Mouse (Mus musculus) kidney, postnatal 0 days (tissue): ENCODE data around the gene Dop1b. TPM values are rescaled to one million over a fixed set of nuclear protein-coding genes. Genes with fewer than 3 reads are reported as not detected.
"Not testable (repeated sequence)": the region's sequence is repeated elsewhere in the genome, so short reads cannot be mapped to it uniquely, and the experiment has no call there.

ENCODE experiments used
- ATAC-seq: fragments of 200-750 bp; cut with Nextera tagmentation; replicated peaks from 2 replicates; pipeline ENCODE4 v1.8.0; 2017; ENCODE audit warnings: low read depth, moderate number of reproducible peaks, moderate TSS enrichment, moderate library complexity; ENCODE audit not compliant: low FRiP score
- DNase-seq: peaks from one replicate; pipeline ENCODE4 v3.0.0-alpha.2; 2016; ENCODE audit warnings: low spot score
- H3K27ac ChIP-seq: fragments of 300-500 bp; sonication (generic); 2 replicates; pipeline ENCODE4 v1.5.1; 2014; ENCODE audit warnings: mild to moderate bottlenecking
- H3K27me3 ChIP-seq: fragments of 300-500 bp; sonication (generic); 2 replicates; pipeline ENCODE4 v1.6.1; 2014; ENCODE audit warnings: low read length, mixed read lengths; ENCODE audit not compliant: insufficient read depth
- H3K36me3 ChIP-seq: fragments of 300-500 bp; sonication (generic); 2 replicates; pipeline ENCODE4 v1.6.1; 2014; ENCODE audit warnings: low read length, mixed read lengths; ENCODE audit not compliant: insufficient read depth
- H3K4me1 ChIP-seq: fragments of 300-500 bp; sonication (generic); replicated peaks from 2 replicates; pipeline ENCODE4 v1.6.1; 2014; ENCODE audit warnings: antibody characterized with exemption, low read length, mixed read lengths; ENCODE audit not compliant: insufficient read depth
- H3K4me2 ChIP-seq: fragments of 300-500 bp; sonication (generic); 2 replicates; pipeline ENCODE4 v1.6.1; 2014; ENCODE audit warnings: mild to moderate bottlenecking, low read length, moderate library complexity, mixed read lengths
- H3K4me3 ChIP-seq: fragments of 300-500 bp; sonication (generic); replicated peaks from 2 replicates; pipeline ENCODE4 v1.5.1; 2014; ENCODE audit warnings: low read depth, low read length
- H3K9ac ChIP-seq: fragments of 300-500 bp; sonication (generic); 2 replicates; pipeline ENCODE4 v1.6.1; 2014; ENCODE audit warnings: low read depth, low read length
- H3K9me3 ChIP-seq: fragments of 300-500 bp; sonication (generic); replicated peaks from 2 replicates; pipeline ENCODE4 v1.6.1; 2016; ENCODE audit warnings: low read length, inconsistent platforms, mixed read lengths
- CTCF ChIP-seq: IDR thresholded peaks from 2 replicates; pipeline ENCODE4 v1.5.1; 2016; ENCODE audit warnings: antibody characterized with exemption, low read depth, mild to moderate bottlenecking, moderate library complexity
- WGBS: fragments of 180-500 bp; shearing (Covaris S2); extraction: QIAGEN DNeasy Blood & Tissue Kit; methylation state at CpG from one replicate; pipeline ENCODE4 v1.1.7; 2014; 5-methylcytosine and 5-hydroxymethylcytosine counted together
- polyA plus RNA-seq: library from polyadenylated mRNA; unstranded; fragments of >200 nt; fragmentation: Nextera tagmentation; extraction: Ambion mirVana; gene quantifications from 2 replicates; pipeline ENCODE4 v1.2.1, GENCODE M21; 2015

The Dop1b gene
- polyA plus RNA-seq, 1 experiment from 2014 or later: 22.5 TPM

DNA sequence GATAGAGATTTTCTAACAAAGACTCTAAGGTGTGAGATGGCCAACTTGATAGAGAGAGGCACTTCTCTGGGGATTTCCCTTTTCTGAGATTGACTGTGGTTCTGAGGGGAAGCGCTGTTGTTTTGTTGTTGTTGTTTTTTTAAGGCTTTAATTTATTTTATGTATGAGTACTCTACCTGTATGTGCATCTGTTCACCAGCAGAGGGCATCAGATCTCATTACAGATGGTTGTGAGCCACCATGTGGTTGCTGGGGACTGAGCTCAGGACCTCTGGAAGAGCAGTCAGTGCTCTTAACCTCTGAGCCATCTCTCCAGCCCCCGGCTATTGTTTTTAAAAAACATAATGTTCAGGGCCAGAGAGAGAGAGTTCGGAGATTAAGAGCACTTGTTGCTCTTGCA is 25.9 kb upstream of the Dop1b start:
- not testable (repeated sequence) for H3K4me2 ChIP-seq, H3K9me3 ChIP-seq, ATAC-seq, H3K27ac ChIP-seq, DNase-seq, H3K4me3 ChIP-seq, H3K36me3 ChIP-seq, H3K9ac ChIP-seq, H3K4me1 ChIP-seq
- WGBS: 95% methylated on average over 3 of the region's 3 CpGs
- TF ChIP-seq CTCF: peak; percentile 52
- H3K27me3 ChIP-seq: peaks cover 15% of the 10 kb centered on the region; the same call in 1 of the 2 replicates

- no peak overlapping the region for H3K4me3 ChIP-seq
- no peak for TF ChIP-seq CTCF
- no peak for DNase-seq
- H3K36me3 ChIP-seq: no peaks in the 10 kb centered on the region
- H3K4me2 ChIP-seq: peak overlapping the region; percentile 47; the same call in 1 of the 2 replicates
- no peak overlapping the region for H3K9ac ChIP-seq
- 54% methylated on average over 5 of the region's 7 CpGs for WGBS
- H3K27ac ChIP-seq: no peak overlapping the region
- no peaks in the 10 kb centered on the region for H3K9me3 ChIP-seq
- no peak for ATAC-seq
- peaks cover 15% of the 10 kb centered on the region; the same call in 1 of the 2 replicates for H3K27me3 ChIP-seq
- H3K4me1 ChIP-seq: peaks cover 12% of the 10 kb centered on the region
Observed at GRCm38 (mm10) chr16:93686421-93686820, 25.3 kb upstream of the Dop1b start.

- H3K27me3 ChIP-seq: peaks cover 11% of the 10 kb centered on the region; the same call in 1 of the 2 replicates
- 22% methylated on average over 5 of the region's 5 CpGs for whole genome bisulfite sequencing
- TF ChIP-seq CTCF: peak; percentile 73
- H3K4me1 ChIP-seq: peaks cover 12% of the 10 kb centered on the region
- ATAC-seq: no peak
- peak overlapping the region; percentile 47; the same call in 1 of the 2 replicates for H3K4me2 ChIP-seq
- H3K9ac ChIP-seq: no peak overlapping the region
- peak; percentile 86 for DNase-seq
- H3K36me3 ChIP-seq: no peaks in the 10 kb centered on the region
- no peak overlapping the region for H3K27ac ChIP-seq
- no peaks in the 10 kb centered on the region for H3K9me3 ChIP-seq
- H3K4me3 ChIP-seq: peak overlapping the region; percentile 17; the same call in 1 of the 2 replicates
Observed at GRCm38 (mm10) chr16:93686945-93687344, 24.8 kb upstream of the Dop1b start.

- ATAC-seq (0 out of 2 replicates have a peak, but pooled peaks have one; percentile 71), DNase-seq (no peak)
- no peaks in the 10 kb centered on the region for H3K9me3 ChIP-seq
- H3K9ac ChIP-seq: 0 out of 2 replicates have a peak overlapping the region, but pooled peaks have one; percentile 13
- 62% methylated on average over 6 of the region's 6 CpGs for WGBS
- H3K4me1 ChIP-seq: 0 out of 2 replicates have a peak, but pooled peaks cover 4% of the 10 kb centered on the region
- no peak overlapping the region for H3K4me2 ChIP-seq
- H3K36me3 ChIP-seq: no peaks in the 10 kb centered on the region
- no peak overlapping the region for H3K4me3 ChIP-seq
- no peak for TF ChIP-seq CTCF
- no peak overlapping the region for H3K27ac ChIP-seq
- no peaks in the 10 kb centered on the region for H3K27me3 ChIP-seq
Observed at GRCm38 (mm10) chr16:93691206-93691841, 20.4 kb upstream of the Dop1b start.

DNA sequence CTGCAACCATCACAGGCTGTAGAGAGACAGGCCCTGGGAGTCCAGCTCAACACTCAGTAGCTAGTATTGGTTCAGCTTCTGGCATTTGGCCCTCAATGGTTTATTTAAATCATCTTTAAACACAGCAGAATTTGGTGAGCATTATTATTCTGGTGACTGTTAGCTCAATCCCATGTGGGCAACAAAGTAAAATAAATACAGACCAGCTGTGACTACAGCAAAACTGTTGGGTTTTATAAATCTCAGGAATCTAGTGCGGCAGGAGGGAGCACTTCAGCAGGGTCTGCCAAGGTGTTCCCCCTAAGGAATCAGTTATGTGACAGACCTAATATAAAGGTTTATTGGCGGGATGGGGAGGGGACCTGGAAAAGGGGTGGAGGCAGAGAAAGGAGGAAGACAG is 19.0 kb upstream of the Dop1b start:
- H3K4me1 ChIP-seq: 0 out of 2 replicates have a peak, but pooled peaks cover 4% of the 10 kb centered on the region
- H3K9me3 ChIP-seq: no peaks in the 10 kb centered on the region
- no peak overlapping the region for H3K4me3 ChIP-seq
- TF ChIP-seq CTCF: no peak
- H3K27me3 ChIP-seq: no peaks in the 10 kb centered on the region
- no peak for ATAC-seq
- no peak for DNase-seq
- H3K4me2 ChIP-seq: no peak overlapping the region
- no peak overlapping the region for H3K9ac ChIP-seq
- WGBS: 72% methylated on average over 2 of the region's 2 CpGs
- no peaks in the 10 kb centered on the region for H3K36me3 ChIP-seq
- H3K27ac ChIP-seq: no peak overlapping the region

GRCm38 (mm10) chr16:93707116-93707515 is 4.6 kb upstream of the Dop1b start:
- ATAC-seq (no peak), DNase-seq (no peak)
- Histone ChIP-seq H3K4me2 (no peak overlapping the region), H3K9me3 (no peaks in the 10 kb centered on the region), H3K9ac (no peak overlapping the region), H3K27me3 (no peaks in the 10 kb centered on the region), H3K4me1 (no peaks in the 10 kb centered on the region), H3K36me3 (no peaks in the 10 kb centered on the region), H3K4me3 (no peak overlapping the region), H3K27ac (no peak overlapping the region)
- TF ChIP-seq CTCF: no peak
- 83% methylated on average over 7 of the region's 7 CpGs for WGBS
